Mouse (Mus musculus) MEL (cell line): ENCODE data around the gene Mfsd4a.

Experiments
- CTCF ChIP-seq, 3 experiments: IDR thresholded peaks in 2 of 3; conservative IDR thresholded peaks in 1 of 3; 2 replicates each; pipeline ENCODE4 v1.5.1; 2011 to 2012; ENCODE audit warnings: low read length in 3 of 3, low read depth in 2 of 3, mild to moderate bottlenecking in 2 of 3, improper control_type of control experiment in 1 of 3, inconsistent platforms in 1 of 3, mixed read lengths in 1 of 3, moderate library complexity in 1 of 3; ENCODE audit not compliant: control insufficient read depth in 1 of 3, insufficient read depth in 1 of 3, poor library complexity in 1 of 3, severe bottlenecking in 1 of 3
- ETS1 ChIP-seq: IDR thresholded peaks from 2 replicates; pipeline ENCODE4 v1.6.1; 2012; ENCODE audit warnings: low read depth, mild to moderate bottlenecking, inconsistent platforms, low read length, improper control_type of control experiment, moderate library complexity
- POLR2A ChIP-seq, 2 experiments: IDR thresholded peaks; 2 replicates each; pipeline ENCODE4 v1.6.1; 2011 to 2012; ENCODE audit warnings: low read length in 2 of 2, mild to moderate bottlenecking in 2 of 2, control low read depth in 1 of 2, improper control_type of control experiment in 1 of 2, low read depth in 1 of 2, moderate library complexity in 1 of 2; ENCODE audit not compliant: control insufficient read depth in 1 of 2, insufficient read depth in 1 of 2, poor library complexity in 1 of 2
- POLR2AphosphoS2 ChIP-seq: IDR thresholded peaks from 2 replicates; pipeline ENCODE4 v1.6.1; 2011; ENCODE audit warnings: low read length, improper control_type of control experiment
- ZKSCAN1 ChIP-seq: IDR thresholded peaks from 2 replicates; pipeline ENCODE4 v1.6.1; 2012; ENCODE audit warnings: low read depth, mild to moderate bottlenecking, inconsistent platforms, low read length, improper control_type of control experiment, moderate library complexity

- TF ChIP-seq ETS1, result no peak
- no peak for TF ChIP-seq POLR2A (IDR thresholded peaks at IDR 0.05; ENCODE audit: control insufficient read depth in 1 of 2, insufficient read depth in 1 of 2, low read depth in 1 of 2, low read length in 2 of 2, poor library complexity in 1 of 2)
- no peak for TF ChIP-seq CTCF (IDR thresholded peaks at IDR 0.05 in 2 of 3, conservative IDR thresholded peaks at IDR 0.05 in 1 of 3; ENCODE audit: control insufficient read depth in 1 of 3, insufficient read depth in 1 of 3, low read depth in 2 of 3, low read length in 3 of 3, poor library complexity in 1 of 3, severe bottlenecking in 1 of 3)
- no peak for TF ChIP-seq POLR2AphosphoS2
- TF ChIP-seq ZKSCAN1, result no peak
Measured at GRCm38 (mm10) chr1:132101953-132102697, 34.3 kb upstream of the Mfsd4a start.
